Comparison of ENCODE assay signal across 25 mouse cellular contexts in the genomic region with DNA sequence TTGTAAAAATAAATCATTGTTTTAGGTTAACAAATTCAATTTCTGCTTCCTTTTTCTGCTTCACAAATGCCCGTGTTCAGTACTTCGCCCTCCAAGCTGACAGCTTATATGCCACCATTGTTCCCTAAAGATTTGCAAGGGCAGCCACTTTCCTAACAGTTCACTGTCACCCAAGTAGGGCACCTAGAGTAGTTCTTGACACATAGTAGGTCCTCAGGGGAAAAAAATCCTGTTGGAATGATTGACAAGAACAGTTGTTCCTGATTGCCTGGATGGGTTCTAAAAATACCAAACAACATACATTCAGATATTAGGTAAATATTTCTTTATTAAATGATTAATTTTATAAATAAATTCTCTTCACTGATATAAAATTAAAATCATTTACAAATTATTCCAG. TPM values are rescaled to one million over a fixed set of nuclear protein-coding genes. Genes with fewer than 3 reads are reported as not detected.
A peak's percentile ranks its signal among the peaks of the same experiment; 100 is the strongest.
DNase-seq lines count a peak whose midpoint lies in the region; ATAC-seq and TF ChIP-seq lines count a peak whose summit lies in the region.
"Had no signal": no experiment of that assay in that cellular context is flagged by ENCODE, and none has a peak within 500 bp of the region (broad histone marks: within the 10 kb centered on the region; RNA-seq: fewer than 3 reads in every experiment).

No protein-coding gene starts in this region.

- in situ Hi-C loops in CH12.LX (cut with MboI; ENCODE audit: low pct_ligation_motif_present, low pct_unique_long_range_greater_than_20kb, low sequenced_read_pairs): no loop called here

- no peak overlapping the region for H3K4me3 ChIP-seq in heart, embryonic 13.5 days
- H3K4me3 ChIP-seq in CH12.LX (replicated peaks in 1 of 3; ENCODE audit: low read depth in 2 of 3, low read length in 2 of 3, poor library complexity in 1 of 3): no peak overlapping the region
- no peak overlapping the region for H3K4me3 ChIP-seq in forebrain, embryonic 14.5 days (ENCODE audit: low read depth, low read length)
- no peak overlapping the region for H3K4me3 ChIP-seq in embryonic facial prominence, embryonic 10.5 days
- H3K4me3 ChIP-seq: hindbrain, embryonic 12.5 days; lung, embryonic 15.5 days; midbrain, embryonic 13.5 days had no signal

- TF ChIP-seq POLR2A in CH12.LX (IDR thresholded peaks at IDR 0.05; ENCODE audit: low read depth, low read length): no peak

- no peak for TF ChIP-seq RAD21 in CH12.LX (IDR thresholded peaks at IDR 0.05; ENCODE audit: low read depth, low read length)

- H3K27me3 ChIP-seq in heart, embryonic 13.5 days (replicated peaks): no peaks in the 10 kb centered on the region
- H3K27me3 ChIP-seq in CH12.LX (replicated peaks): no peaks in the 10 kb centered on the region
- 0 out of 2 replicates have a peak, but pooled peaks cover 3% of the 10 kb centered on the region for H3K27me3 ChIP-seq in forebrain, embryonic 14.5 days (replicated peaks; ENCODE audit: control insufficient read depth, insufficient read depth, low read length)
- H3K27me3 ChIP-seq in embryonic facial prominence, embryonic 10.5 days (replicated peaks; ENCODE audit: low read depth, poor library complexity, severe bottlenecking): peaks cover 13% of the 10 kb centered on the region; the same call in 1 of the 2 replicates
- H3K27me3 ChIP-seq: lung, embryonic 15.5 days had no signal

- peaks cover 57% of the 10 kb centered on the region for H3K4me1 ChIP-seq in heart, embryonic 13.5 days
- peaks cover 0 to 7% of the 10 kb centered on the region in 2 experiments; a peak in 2 of 4 replicates for H3K4me1 ChIP-seq in CH12.LX (ENCODE audit: control insufficient read depth in 1 of 2, insufficient read depth in 2 of 2)
- peaks cover 22% of the 10 kb centered on the region; the same call in 1 of the 2 replicates for H3K4me1 ChIP-seq in forebrain, embryonic 14.5 days (ENCODE audit: control insufficient read depth, insufficient read depth, low read length)
- H3K4me1 ChIP-seq in embryonic facial prominence, embryonic 10.5 days: peaks cover 61% of the 10 kb centered on the region

- no peak for ATAC-seq in heart, embryonic 13.5 days (ENCODE audit: extremely low read depth, insufficient number of reproducible peaks, low FRiP score, low TSS enrichment)
- no peak for ATAC-seq in forebrain, embryonic 14.5 days
- ATAC-seq in megakaryocyte, adult 5-6 weeks (ENCODE audit: poor library complexity, severe bottlenecking): no peak
- ATAC-seq: midbrain, embryonic 13.5 days had no signal

- H3K27ac ChIP-seq in heart, embryonic 13.5 days (replicated peaks): no peak overlapping the region
- no peak overlapping the region for H3K27ac ChIP-seq in CH12.LX (ENCODE audit: insufficient read depth, low read depth)
- H3K27ac ChIP-seq in forebrain, embryonic 14.5 days (ENCODE audit: low read depth, low read length): no peak overlapping the region; the same call in 1 of the 2 replicates
- no peak overlapping the region for H3K27ac ChIP-seq in embryonic facial prominence, embryonic 10.5 days (replicated peaks)
- H3K27ac ChIP-seq: hindbrain, embryonic 12.5 days; lung, embryonic 15.5 days; midbrain, embryonic 13.5 days had no signal

- TF ChIP-seq CTCF in CH12.LX (conservative IDR thresholded peaks at IDR 0.05 in 1 of 2, IDR thresholded peaks at IDR 0.05 in 1 of 2; ENCODE audit: low read depth in 2 of 2, low read length in 2 of 2): no peak

- 79% methylated on average over 2 of the region's 2 CpGs for WGBS in heart, embryonic 13.5 days
- WGBS in forebrain, embryonic 14.5 days: 47% methylated on average over 2 of the region's 2 CpGs
- 63% methylated on average over 2 of the region's 2 CpGs for WGBS in embryonic facial prominence, embryonic 10.5 days

- intact Hi-C loops in heart, postnatal 36 days (cut with DNase I): no loop called here

- H3K79me2 ChIP-seq in CH12.LX (replicated peaks; ENCODE audit: control insufficient read depth, extremely low read depth, insufficient read depth, poor library complexity, severe bottlenecking): no peaks in the 10 kb centered on the region

- peak; percentile 31 for DNase-seq in embryo, embryonic 10.5 days (ENCODE audit: low spot score)
- DNase-seq in embryo, embryonic 10 days (ENCODE audit: low spot score): no peak
- DNase-seq in heart, postnatal 36 days: no peak
- no peak for DNase-seq in CH12.LX (ENCODE audit: extremely low read depth)
- no peak for DNase-seq in forebrain, embryonic 14.5 days (ENCODE audit: low spot score)
- DNase-seq in embryonic facial prominence, embryonic 10.5 days (ENCODE audit: low spot score): no peak
- DNase-seq: adrenal gland, postnatal 36 days; cerebellum, adult 18-20 months; cerebellum, postnatal 10 days; gastrocnemius, adult 2 months; gastrocnemius, postnatal 36 days; heart, postnatal 10 days; kidney, adult 11 months; kidney, postnatal 14 days; layer of hippocampus, adult 9-11 months; thymus, adult 2 months; thymus, postnatal 36 days had no signal

- TF ChIP-seq EP300 in CH12.LX (IDR thresholded peaks at IDR 0.05; ENCODE audit: low read length): no peak

- dilution Hi-C loops in CH12.LX (cut with MboI; ENCODE audit: extremely low pct_ligation_motif_present, extremely low pct_unique_long_range_greater_than_20kb, low sequenced_read_pairs): no loop called here

- peak overlapping the region; percentile 86 for H3K4me2 ChIP-seq in heart, embryonic 13.5 days
- no peak overlapping the region for H3K4me2 ChIP-seq in CH12.LX (ENCODE audit: insufficient read depth, low read depth, poor library complexity, severe bottlenecking)
- H3K4me2 ChIP-seq in forebrain, embryonic 14.5 days (ENCODE audit: low read length): peak overlapping the region; percentile 17; the same call in 1 of the 2 replicates
- H3K4me2 ChIP-seq: liver, embryonic 11.5 days had no signal

- H3K9me3 ChIP-seq in heart, embryonic 13.5 days: no peaks in the 10 kb centered on the region
- H3K9me3 ChIP-seq in CH12.LX (replicated peaks; ENCODE audit: low read length): peaks cover 2% of the 10 kb centered on the region
- H3K9me3 ChIP-seq in forebrain, embryonic 14.5 days (replicated peaks; ENCODE audit: control insufficient read depth, low read length): no peaks in the 10 kb centered on the region
- no peaks in the 10 kb centered on the region for H3K9me3 ChIP-seq in embryonic facial prominence, embryonic 10.5 days
- H3K9me3 ChIP-seq: hindbrain, embryonic 12.5 days; lung, embryonic 15.5 days; midbrain, embryonic 13.5 days had no signal

- H3K36me3 ChIP-seq in heart, embryonic 13.5 days: peaks cover 17% of the 10 kb centered on the region
- no peaks in the 10 kb centered on the region for H3K36me3 ChIP-seq in CH12.LX (replicated peaks in 1 of 2; ENCODE audit: control insufficient read depth in 1 of 2, insufficient read depth in 1 of 2, low read length in 1 of 2)
- H3K36me3 ChIP-seq in forebrain, embryonic 14.5 days (ENCODE audit: control insufficient read depth, insufficient read depth, low read length): no peaks in the 10 kb centered on the region
- H3K36me3 ChIP-seq in embryonic facial prominence, embryonic 10.5 days (replicated peaks): peaks cover 13% of the 10 kb centered on the region
- H3K36me3 ChIP-seq: G1E; hindbrain, embryonic 12.5 days; midbrain, embryonic 13.5 days had no signal

- H3K9ac ChIP-seq in heart, embryonic 13.5 days: 0 out of 2 replicates have a peak overlapping the region, but pooled peaks have one; percentile 28
- H3K9ac ChIP-seq in CH12.LX (ENCODE audit: insufficient read depth, low read depth): no peak overlapping the region
- H3K9ac ChIP-seq in forebrain, embryonic 14.5 days (ENCODE audit: low read length): no peak overlapping the region
- H3K9ac ChIP-seq: hindbrain, embryonic 12.5 days; lung, embryonic 15.5 days; midbrain, embryonic 13.5 days had no signal

TF ChIP-seq in CH12.LX, 34 proteins besides CTCF, POLR2A, EP300 and RAD21:
- TF ChIP-seq POLR2AphosphoS2 (IDR thresholded peaks at IDR 0.05; ENCODE audit: low read depth, low read length) (no peak), ZKSCAN1 (IDR thresholded peaks at IDR 0.05; ENCODE audit: borderline replicate concordance, low read depth, low read length) (peak; percentile 64)
TF ChIP-seq in CH12.LX: peak in this region for 1.

RNA-seq across cellular contexts. Expression of a gene that starts 3.1 kb away (rescaled TPM):
- 60.0 and 62.1 TPM in 2 replicates for polyA plus RNA-seq in heart, embryonic 13.5 days (2015; fragmentation: Nextera tagmentation; extraction: Ambion mirVana)
- 10 to 100 TPM; 55.0 to 68.6 TPM for total RNA-seq in heart, postnatal 36 days (2021)
- not detected in 2 replicates for total RNA-seq in CH12.LX (2012; rRNA removed)
- not detected in 2 replicates for total RNA-seq in CH12.LX (2014; rRNA removed)
- not detected in 2 replicates for polyA plus RNA-seq in CH12.LX (2012; ENCODE audit: insufficient read length, low read depth)
- 14.6 and 16.4 TPM in 2 replicates for polyA plus RNA-seq in forebrain, embryonic 14.5 days (2014; fragmentation: Nextera tagmentation; extraction: Ambion mirVana)
- total RNA-seq in megakaryocyte, adult 5-6 weeks (2015): not detected in 2 replicates
- 0.08 and 0.15 TPM in 2 replicates for total RNA-seq in megakaryocyte, adult 5-6 weeks (2017)
- 40.2 and 42.2 TPM in 2 replicates for polyA plus RNA-seq in embryonic facial prominence, embryonic 10.5 days (2016; fragmentation: Nextera tagmentation; extraction: Ambion mirVana)
- total RNA-seq: G1E; megakaryocyte progenitor cell, adult 5-6 weeks had no signal
- polyA plus RNA-seq: G1E had no signal

Comparison
In these comparisons a context has a peak if more than half of its experiments do, and no peak if none do; other contexts are left out.
1. RNA of a gene that starts 3.1 kb away (polyA plus RNA-seq): 60.0 to 62.1 TPM in heart, embryonic 13.5 days, 40.2 to 42.2 TPM in embryonic facial prominence, embryonic 10.5 days and 14.6 to 16.4 TPM in forebrain, embryonic 14.5 days; not detected in CH12.LX; every median in the first group is over 10 times any median in the second.